Mouse (Mus musculus): ENCODE measurements around the gene Dbh.

Dbh gene

DNA sequence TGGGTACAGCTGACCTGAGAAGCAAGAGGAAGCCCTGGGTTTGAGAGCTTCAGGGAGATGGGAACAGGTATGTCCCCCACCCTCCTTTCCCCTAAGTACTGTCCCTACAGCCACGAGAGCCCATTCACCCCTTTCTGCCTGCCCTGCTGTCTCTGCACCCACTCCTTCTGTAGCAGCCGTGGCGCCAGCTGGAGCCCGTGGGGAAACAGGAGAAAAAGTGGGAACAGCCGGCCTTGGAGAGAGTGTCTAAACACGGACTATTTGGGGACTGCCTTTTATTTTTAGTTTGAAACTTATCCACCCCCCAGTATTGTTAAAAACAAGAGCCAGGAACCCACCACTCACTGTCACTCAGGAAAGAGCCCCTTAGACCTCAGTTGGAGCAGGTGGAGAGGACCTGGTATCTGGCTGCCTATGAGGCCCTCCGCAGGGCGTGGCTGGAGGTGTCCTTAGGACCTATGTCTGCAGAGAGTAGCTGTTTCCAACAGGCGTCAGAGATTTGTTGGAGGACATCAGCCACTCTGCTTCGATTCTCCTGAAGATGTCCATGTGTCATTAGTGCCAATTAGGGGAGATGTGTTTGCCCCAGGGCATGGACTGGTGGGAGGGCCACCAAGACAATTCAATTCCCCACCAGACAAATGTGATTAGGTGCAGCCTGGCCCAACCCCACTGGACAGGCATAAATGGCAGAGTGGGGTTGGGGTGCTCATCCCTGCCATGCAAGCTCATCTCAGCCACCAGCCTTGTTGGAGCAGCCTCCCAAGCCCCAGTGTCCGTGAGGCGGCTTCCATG, at the start of gene Dbh:
Dbh (plus strand) TSS at position 438 of the 795 bp plus-strand sequence.
- DNase-seq (ENCODE audit: low spot score) = no peak

DNA sequence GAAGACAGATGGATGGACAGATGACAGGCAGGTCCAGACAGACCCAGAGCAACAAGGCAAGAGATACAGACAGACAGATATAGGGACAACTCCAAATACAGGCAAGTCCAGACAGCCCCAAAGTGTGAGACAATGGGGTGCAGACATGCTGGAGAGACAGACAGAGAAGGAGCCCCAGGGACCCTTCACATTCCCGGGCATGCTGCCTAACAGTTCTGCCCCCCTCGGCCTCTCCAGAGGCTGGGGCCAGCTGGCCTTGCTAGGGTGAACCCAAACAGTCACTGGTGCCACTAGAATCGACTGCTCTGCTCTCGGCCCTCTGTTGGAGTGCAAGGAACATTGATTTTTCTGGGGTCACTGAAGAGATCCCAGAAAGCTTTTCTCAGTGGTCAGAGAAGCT, 46.6 kb upstream of the Dbh start:
- DNase-seq (ENCODE audit: low spot score) = no peak

DNA sequence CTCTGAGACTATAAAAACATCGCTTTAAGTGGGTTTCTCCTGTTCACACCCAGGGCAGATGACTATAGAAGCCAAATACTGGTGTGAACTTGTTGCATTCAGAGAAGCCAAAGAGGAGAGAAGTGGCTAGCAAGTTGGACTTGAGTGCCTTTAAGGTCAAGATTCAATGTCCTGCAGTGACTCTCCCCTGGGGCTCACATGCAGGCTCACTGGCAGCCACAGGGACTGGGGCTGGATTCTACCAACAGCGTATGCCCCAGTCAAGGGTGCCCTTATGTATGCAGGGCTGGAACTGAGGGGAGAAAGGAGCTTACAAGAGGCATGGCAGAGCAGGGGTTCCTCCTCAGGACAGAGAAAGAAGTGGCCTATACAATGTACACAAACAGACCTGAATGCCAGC, 45.3 kb upstream of the Dbh start:
- DNase-seq (ENCODE audit: low spot score) = no peak

- DNase-seq (ENCODE audit: low spot score) = peak; percentile 26
Observed at GRCm38 (mm10) chr2:27120241-27120641, 44.8 kb upstream of the Dbh start.

GRCm38 (mm10) chr2:27121626-27122355, 43.2 kb upstream of the Dbh start:
- DNase-seq (ENCODE audit: low spot score) = no peak

DNA sequence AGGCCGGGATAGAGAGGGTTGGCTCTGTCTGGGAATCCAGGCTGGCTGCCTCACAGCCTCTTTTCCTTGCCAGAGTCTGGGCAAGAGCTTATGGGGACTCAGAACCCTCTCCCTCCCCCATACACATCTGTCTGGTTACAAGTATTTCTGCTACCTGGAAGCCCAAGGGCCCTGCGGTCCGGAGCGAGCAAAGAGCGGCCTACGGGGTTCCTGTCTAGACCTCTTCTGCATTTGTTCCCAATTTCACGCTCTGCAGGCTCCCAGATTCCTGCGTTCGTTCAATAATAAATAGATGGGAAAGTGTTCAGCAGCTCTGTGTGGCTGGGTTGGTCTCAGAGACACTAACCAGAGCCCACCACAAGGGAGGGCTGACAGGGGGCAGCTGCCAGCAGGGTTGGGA, 42.5 kb upstream of the Dbh start:
- DNase-seq (ENCODE audit: low spot score) = no peak

- no peak for DNase-seq (ENCODE audit: low spot score)
Observed at GRCm38 (mm10) chr2:27123121-27123520, 41.9 kb upstream of the Dbh start.

GRCm38 (mm10) chr2:27125979-27126378, 39.1 kb upstream of the Dbh start:
- no peak for DNase-seq (ENCODE audit: low spot score)

- DNase-seq (ENCODE audit: low spot score) = no peak
Observed at GRCm38 (mm10) chr2:27126496-27126895, 38.5 kb upstream of the Dbh start.

DNA sequence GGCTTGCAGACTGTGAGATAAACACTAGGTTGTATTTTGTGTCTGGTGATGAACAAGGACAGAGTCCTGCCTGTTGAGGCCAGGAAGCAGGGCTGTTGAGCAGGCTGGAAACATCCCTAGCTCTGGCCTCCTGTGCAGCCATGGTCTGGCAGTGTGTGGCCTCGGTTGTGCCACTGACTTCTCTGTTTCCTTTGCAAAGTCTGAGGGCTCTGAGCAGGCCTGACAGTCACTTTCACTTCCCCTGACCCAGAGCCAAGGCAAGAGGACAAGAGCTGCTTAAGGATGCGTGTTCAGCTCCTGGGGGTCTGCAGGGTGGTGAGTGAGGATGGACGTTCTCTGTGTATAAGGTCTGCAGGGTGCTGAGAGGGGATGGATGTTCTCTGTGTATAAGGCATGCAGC, 36.0 kb upstream of the Dbh start:
- no peak for DNase-seq (ENCODE audit: low spot score)

GRCm38 (mm10) chr2:27135935-27136334, 29.1 kb upstream of the Dbh start:
- DNase-seq (ENCODE audit: low spot score) = no peak

DNA sequence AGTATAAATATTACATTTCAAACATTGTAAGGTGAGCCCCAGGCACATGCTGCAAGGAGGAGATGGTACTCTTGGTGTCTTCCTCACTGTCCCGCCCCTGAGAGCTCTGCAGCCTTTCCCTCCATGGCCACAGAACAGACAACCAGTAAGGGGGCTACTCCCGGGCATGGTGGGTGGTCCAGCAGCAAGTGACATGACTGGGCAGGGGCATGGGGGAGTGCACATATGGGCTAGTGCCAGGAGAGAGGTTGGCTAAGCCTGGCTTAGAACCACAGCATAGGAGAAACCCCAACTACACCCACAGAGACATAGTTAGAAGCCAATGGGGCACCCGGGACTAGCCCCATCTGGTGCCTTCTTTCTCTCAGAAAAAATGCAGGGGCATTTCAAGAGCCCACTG, 28.7 kb upstream of the Dbh start:
- DNase-seq (ENCODE audit: low spot score) = no peak

DNA sequence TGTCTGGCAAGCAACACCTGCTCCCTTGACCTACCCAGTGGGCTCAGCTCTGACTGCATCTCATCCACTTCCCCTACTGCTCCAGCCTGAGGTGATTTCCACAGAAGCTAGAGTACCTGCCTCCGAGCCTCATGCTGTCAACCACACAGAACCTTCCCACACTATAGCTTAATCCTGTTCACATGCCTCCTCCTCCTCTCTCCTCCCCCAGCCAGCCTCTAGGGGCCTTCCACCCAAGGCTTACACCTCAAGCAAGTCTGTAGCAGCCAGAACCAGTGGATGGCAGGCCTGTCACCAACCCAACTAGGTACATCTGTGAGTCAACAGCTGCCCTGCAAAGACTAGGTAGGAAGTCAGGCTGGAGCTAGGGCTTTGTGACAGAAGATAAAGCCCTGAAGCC, 28.2 kb upstream of the Dbh start:
- no peak for DNase-seq (ENCODE audit: low spot score)

GRCm38 (mm10) chr2:27138356-27138755, 26.7 kb upstream of the Dbh start:
- no peak for DNase-seq (ENCODE audit: low spot score)

GRCm38 (mm10) chr2:27141950-27142693, 22.9 kb upstream of the Dbh start, which contains the start of gene Fam163b:
Gene Fam163b (minus strand): TSS chr2:27142491.
- no peak for DNase-seq (ENCODE audit: low spot score)

- no peak for DNase-seq (ENCODE audit: low spot score)
Observed at GRCm38 (mm10) chr2:27144957-27145356, 20.1 kb upstream of the Dbh start.

GRCm38 (mm10) chr2:27146840-27147239, 18.2 kb upstream of the Dbh start:
- no peak for DNase-seq (ENCODE audit: low spot score)

DNA sequence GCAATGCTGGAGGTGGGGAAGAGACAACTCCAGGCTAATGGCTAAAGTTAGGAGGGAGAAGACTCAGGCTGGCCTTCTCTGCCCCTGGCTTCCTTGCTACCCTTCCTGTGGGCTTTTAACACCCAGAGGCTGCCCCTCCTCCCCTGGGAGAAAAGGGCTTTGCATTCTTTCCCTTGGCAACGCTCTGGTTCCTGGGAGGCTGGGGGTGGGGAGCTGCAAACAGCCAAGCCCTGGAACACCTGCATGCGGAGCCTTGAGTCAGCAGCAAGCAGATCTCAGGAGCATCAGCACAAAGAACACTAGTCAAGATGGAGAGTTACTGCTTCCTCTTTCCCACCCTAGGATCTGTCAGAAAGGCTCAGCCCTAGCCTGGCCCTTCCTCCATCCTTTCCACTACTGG, 15.6 kb upstream of the Dbh start:
- DNase-seq (ENCODE audit: low spot score) = no peak

DNA sequence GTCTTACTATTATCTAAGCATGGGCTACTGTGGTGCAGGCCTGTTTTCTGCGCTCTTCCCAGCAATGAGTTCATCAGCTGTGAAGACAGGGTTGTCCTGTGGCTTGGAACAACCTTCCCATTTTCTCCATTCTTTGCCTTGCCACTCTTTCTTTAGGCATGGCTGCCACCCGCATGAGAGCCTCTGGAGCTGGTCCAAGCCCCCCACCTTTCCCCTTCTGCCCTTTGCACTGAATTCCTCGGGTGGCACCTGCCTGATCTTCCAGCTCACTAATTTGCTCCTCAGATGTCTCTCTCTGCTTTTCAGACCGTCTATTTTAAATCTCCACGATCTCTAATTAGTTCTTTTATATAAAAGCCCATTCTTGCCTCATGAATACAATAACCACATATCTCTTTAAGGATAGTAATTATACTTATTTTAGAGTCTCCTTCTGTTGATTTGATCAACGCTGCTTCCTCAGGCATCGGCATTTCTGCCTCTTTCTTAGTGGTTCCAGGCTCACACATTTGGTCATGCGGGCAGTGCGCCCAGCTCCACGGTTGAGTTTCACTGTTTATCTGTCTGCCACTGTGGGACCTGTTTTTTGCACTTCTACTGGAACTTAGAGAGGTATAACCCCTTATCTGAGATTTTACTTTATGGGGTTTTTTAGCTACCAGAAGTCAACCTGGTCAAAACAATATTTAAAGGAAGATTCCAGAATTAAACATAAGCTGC, 10.4 kb upstream of the Dbh start:
- DNase-seq (ENCODE audit: low spot score) = no peak

- DNase-seq (ENCODE audit: low spot score) = no peak
Observed at GRCm38 (mm10) chr2:27156596-27156995, 8.4 kb upstream of the Dbh start.

GRCm38 (mm10) chr2:27161526-27161925, 3.5 kb upstream of the Dbh start:
- no peak for DNase-seq (ENCODE audit: low spot score)

- no peak for DNase-seq (ENCODE audit: low spot score)
Observed at GRCm38 (mm10) chr2:27162656-27163055, 2.4 kb upstream of the Dbh start.
